Mouse (Mus musculus): ENCODE data around the gene Gm28048.

- TF ChIP-seq CTCF (IDR thresholded peaks at IDR 0.05; ENCODE audit: low read depth) (no peak), EP300 (optimal IDR thresholded peaks at IDR 0.05) (no peak)
Measured at GRCm38 (mm10) chr11:22861315-22861714, 120.6 kb downstream of the Gm28048 start.
